Mouse (Mus musculus): Measurements from ENCODE around the gene Spz1.
A peak's percentile ranks its signal among the peaks of the same experiment; 100 is the strongest.

The Spz1 gene

DNA sequence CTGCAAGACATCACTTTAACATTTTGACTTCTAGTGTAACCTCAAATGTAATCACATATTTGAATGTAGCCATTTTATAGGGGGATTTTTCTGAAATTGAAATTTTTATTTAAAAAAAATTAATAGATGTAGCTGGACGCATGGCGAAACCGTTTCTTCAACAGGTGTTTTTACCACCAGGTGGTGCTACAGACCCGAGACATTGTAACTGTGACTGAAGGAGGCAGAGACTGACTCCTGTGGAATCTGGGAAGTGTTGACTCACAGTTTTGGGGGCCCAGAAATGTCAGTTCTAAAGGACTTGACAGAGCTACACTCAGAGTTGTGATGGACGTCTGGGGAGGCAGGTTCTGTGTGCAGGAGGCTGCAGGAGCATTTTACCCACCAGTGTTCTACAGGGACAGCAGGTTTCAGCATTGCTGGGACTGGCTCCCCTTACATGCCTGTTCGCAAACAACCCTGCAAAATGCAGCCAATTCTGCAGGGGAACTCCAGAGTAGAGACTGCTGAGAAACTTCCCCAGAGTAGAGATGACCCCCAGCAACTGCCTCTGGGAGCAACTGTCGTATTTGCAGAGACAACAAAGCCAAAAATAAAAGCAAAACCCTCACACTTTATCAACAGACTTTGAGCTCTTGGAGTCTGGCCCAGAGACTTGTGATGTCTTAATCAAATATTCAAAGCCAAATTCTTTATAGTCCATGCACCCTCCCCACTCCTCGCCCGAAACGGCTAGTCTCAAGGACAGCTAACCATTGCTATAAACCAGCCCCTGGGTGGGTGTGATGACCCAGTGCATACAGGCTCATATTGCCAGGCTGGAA lies 4.5 kb upstream of the Spz1 start:
- peak; percentile 64 for DNase-seq (ENCODE audit: low read depth)

- no peak for DNase-seq (ENCODE audit: low read depth)
These were observed 2.2 kb upstream of the Spz1 start for GRCm38 (mm10) chr13:92578210-92578609.

GRCm38 (mm10) chr13:92576688-92577087 lies 716 bp upstream of the Spz1 start:
- DNase-seq (ENCODE audit: low read depth), result peak; percentile 4

- no peak for DNase-seq (ENCODE audit: low read depth)
These were observed 16.5 kb downstream of the Spz1 start for GRCm38 (mm10) chr13:92559429-92559828.

GRCm38 (mm10) chr13:92557229-92557628 lies 18.7 kb downstream of the Spz1 start:
- no peak for DNase-seq (ENCODE audit: low read depth)

GRCm38 (mm10) chr13:92556458-92557126 lies 19.4 kb downstream of the Spz1 start:
- DNase-seq (ENCODE audit: low read depth), result no peak

DNA sequence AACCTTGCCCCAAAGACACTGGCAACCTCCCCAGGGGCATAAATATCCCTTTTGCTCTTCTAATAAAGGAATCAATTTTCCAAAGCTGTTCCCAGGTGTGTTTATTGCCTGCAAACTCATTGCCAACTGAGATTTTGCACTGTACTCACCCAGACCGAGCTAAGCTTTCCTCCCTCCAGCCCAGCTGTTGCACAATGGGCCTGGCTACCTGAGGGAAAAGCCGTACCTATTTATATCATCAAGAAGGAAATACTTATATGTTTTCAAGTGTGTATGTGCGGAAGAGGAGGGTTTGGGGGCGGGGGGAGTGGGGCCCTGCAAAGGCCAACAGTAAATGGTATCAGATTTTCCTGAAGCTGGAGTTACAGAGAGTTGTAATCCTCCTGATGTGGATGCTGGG lies 28.9 kb downstream of the Spz1 start:
- no peak for DNase-seq (ENCODE audit: low read depth)

- no peak for DNase-seq (ENCODE audit: low read depth)
These were observed 35.0 kb downstream of the Spz1 start for GRCm38 (mm10) chr13:92540997-92541396.

DNA sequence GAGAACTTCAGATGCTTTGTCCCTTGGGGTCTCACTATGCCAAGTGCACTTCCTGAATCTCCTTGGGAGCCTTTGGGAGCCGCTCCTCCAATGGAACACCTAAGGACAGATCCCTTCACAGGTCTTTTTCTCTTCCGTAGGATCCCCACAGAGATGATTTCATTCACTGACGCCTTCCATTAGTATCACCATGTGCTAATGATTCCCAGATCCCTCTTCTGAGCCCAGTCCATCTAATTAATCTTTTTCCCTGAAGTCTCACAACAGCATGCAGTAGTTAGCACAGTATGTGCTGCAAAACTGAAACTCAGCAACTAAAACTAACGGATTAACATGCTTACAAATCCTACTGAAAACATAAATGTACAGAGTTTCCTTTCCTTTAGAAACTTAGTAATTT lies 36.8 kb downstream of the Spz1 start:
- DNase-seq (ENCODE audit: low read depth), result no peak

DNA sequence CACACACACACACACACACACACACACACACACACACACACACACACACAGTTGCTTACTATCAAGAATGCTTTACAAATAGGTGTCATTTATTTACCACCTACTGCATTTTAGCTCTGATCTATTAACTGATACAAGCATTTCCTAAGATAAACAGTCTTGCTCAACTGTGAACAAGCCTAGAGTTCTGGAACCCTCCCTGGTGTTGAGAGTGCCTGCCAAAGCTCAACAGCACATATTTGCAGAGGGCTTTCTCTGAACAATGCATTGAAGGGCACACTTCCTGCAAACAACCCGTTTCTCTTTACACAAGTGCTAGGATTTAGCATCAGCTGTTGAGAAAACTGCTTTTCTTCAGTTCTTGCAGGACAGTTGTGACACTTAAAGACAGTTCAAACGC lies 42.2 kb downstream of the Spz1 start:
- no peak for DNase-seq (ENCODE audit: low read depth)

GRCm38 (mm10) chr13:92532216-92532615 lies 43.8 kb downstream of the Spz1 start:
- DNase-seq (ENCODE audit: low read depth), result no peak

GRCm38 (mm10) chr13:92531237-92531636 lies 44.7 kb downstream of the Spz1 start:
- no peak for DNase-seq (ENCODE audit: low read depth)

DNA sequence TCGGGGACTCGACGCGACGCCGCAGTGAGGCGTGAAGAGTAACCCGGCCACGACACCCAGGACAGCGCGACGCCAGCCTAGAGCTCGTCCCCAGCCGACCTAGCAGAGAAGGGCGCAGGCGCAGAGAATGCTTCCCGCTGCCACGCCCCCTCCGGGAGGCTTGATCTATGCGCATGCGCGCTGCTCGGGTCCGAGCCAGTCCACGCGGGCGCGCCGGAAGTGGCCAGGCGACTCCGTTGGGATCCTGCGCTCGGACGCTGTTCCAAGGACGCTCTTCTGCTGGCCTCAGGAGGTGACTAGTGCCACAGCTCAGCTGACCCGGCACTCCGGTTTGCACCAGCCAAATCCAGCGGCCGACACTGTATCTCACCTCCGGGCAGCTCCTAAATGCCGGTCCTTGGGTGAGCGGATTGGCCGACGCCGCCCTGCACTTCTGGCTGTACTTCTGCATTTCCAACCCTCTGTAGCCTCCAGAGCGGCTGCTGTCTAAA lies 45.2 kb downstream of the Spz1 start, which contains the start of gene Zfyve16:
TSS of gene Zfyve16 (minus strand) at position 148 of the 491 bp plus-strand sequence.
- DNase-seq (ENCODE audit: low read depth), result peak; percentile 92

- peak; percentile 71 for DNase-seq (ENCODE audit: low read depth)
These were observed 45.9 kb downstream of the Spz1 start for GRCm38 (mm10) chr13:92529828-92530720.

Data from 416B (cell line).